ENCODE assay signal across 8 mouse cellular contexts in the genomic region with DNA sequence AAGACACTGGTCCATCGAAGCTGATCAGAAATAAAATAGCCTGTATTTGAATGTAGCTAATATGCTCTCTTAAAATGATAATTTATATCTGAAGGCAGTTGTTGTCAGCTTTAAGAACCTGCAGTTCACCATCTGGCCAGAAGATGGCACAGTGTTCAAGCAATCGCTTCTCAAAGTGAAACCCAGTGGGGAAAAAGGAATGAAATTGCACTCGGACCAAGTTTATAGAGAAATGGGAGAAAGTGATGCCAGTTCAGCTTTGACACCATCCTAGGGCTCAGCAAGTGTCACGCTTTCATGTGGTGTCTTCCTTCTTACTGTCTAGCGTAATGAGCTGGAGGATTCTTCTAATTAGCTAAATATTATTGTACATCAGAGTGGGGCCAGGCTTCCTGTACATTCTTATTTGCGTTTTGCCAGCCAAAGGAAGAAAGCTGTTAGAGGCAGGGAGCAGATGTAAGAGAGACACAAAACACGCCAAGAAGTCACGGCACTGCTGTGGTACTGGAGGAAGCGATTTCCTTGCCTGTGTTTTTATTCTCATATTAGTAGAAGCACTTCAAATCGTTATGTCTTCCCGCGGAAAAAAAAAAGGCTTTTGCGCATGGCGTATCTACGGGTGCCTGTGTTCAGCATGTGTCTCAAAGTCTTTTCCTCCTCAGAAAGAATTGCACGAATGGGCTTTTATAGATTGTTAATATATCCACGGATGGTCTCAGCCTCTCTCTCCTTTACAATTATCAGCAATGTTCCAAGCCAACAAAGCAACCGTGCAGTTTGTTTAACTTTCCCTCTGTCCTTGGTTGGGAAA.
DNase-seq lines count a peak whose midpoint lies in the region; ATAC-seq lines count a peak whose summit lies in the region.

No protein-coding gene starts in this region.

- ATAC-seq in activated CD4-positive, CD25-positive, alpha-beta regulatory T cell, adult 4 months, result peak; percentile 82
- peak; percentile 94 for ATAC-seq in megakaryocyte, adult 5-6 weeks (ENCODE audit: poor library complexity, severe bottlenecking)

- DNase-seq in cerebellum, postnatal 4 days (ENCODE audit: low spot score in 2 of 2), result peak; percentile 65 to 78
- peak; percentile 79 for DNase-seq in gastrocnemius, postnatal 10 days
- peak; percentile 86 for DNase-seq in induced T-regulatory cell, adult 2 months (ENCODE audit: low read depth)
- DNase-seq in left cerebral cortex, adult 8-10 months (ENCODE audit: low spot score in 2 of 2), result peak; percentile 61 to 83
- peak; percentile 86 for DNase-seq in right cerebral cortex, adult 18-20 months
- peak; percentile 42 for DNase-seq in urinary bladder, adult 2 months (ENCODE audit: low spot score)

Comparison
In these comparisons a context has a peak if more than half of its experiments do, and no peak if none do; other contexts are left out.
1. Peak in every context shown above with its lines: DNase-seq and ATAC-seq.